Mouse (Mus musculus): ENCODE measurements around the gene Cux2. TPM values are rescaled to one million over a fixed set of nuclear protein-coding genes. Genes with fewer than 3 reads are reported as not detected.

The Cux2 gene
- 3.9 and 5.8 TPM in 2 replicates for polyA plus RNA-seq (2015; fragmentation: Nextera tagmentation; extraction: Ambion mirVana)

DNA sequence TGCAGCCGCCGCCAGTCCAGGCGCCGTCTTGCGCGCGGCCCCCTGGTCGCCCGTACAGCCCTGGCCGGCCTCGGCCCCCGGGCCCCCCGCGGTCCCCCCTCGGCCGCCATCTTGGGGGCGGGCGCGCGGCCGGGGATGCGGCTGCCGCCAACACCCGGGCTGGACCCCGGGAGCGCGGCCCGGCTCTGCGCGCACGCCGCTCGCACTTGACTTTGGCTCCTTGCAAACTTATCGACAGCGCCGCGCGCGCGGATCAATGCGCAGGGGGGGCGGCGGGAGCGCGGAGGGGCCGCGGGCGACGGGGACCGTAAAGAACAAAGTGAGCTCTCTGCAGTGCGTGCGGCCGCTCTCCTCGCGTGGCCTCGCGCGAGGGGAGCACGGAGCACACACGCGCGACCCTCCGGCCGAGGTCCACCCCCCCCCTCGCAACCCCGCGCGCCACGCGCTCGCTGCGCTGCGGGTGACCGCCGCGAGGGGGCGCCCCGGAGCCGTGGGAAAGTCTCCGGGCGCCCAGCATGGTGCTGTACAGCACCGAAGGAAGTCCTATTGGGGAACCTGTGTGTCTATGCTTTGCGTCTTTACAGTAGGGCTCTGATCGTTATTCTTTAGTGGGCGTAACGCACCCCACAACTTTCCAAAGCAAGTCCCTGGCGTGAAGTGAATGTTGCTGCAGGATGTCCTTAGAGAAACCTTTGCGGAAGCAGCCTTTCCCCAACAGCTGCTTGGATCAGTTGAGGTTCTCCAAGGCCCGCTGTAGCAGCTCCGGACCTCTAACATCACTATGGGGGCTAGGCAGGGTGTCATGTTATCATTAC lies at the start of gene Cux2:
TSS of gene Cux2 (minus strand) at position 86 of the 815 bp plus-strand sequence.

DNA sequence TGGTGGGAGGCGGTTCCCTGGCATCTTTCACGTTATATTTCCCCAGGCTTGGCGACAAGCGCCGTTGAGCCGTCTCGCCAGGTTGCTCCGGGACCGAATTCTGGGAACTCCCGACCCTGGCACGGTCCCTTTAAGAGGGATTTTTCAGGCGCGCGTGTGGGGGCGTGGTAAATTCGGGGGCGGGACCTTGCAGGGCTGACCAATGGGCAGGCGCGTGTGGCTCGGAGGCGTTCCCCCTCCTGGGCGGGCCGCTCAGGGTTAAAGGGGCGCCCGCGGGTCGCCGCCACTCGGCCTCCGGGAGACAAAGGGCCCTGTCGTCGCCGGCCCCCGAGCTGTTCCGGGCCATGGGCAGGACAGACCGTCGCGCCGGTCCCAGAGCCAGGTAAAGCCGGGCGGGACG lies 201.2 kb downstream of the Cux2 start, which contains the start of gene Pheta1:
TSS of gene Pheta1 (plus strand) at position 242 of the 400 bp plus-strand sequence.

DNA sequence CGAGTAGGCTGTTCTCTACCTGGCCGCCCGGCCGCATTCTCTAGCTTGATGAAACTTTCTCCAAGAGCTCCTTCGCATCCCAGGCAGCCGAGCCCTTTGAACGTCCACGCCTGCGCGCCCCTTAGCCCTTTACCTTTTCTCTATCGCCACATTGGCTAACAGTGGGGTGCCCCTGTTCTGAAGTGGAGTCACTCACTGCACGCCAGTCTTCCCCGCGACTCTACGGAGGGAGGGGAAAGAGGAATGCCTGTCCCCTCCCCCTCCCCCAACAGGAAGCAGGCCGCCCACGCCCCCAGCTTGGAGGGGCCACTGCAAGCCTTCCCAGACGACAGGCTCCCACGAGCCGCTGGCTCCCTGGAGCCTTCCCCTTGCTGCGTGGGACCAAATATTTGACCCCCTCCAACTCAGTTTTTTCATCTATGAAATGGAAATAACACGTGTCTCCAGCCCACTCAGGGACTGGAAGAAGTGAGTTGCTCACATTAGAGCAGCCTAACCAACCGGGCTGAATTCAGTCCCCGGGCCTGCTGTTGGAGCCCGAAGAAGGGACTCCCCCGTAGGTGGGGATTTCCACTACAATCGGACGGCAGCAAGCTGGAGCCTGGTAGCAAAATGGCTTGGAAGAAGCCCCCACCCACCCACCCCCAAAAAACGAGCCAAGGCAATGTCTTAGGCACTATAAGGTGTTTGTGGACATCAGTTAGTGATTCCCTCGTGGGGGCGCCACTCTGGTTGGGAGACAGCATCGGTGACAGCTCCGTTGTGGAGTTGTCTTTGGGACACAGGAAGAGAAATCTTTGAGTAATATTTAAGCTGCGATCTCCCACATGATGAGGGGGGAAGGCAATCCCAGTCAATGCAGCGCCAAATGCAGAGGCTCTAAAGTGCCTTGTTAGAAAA lies 212.2 kb downstream of the Cux2 start, which contains the start of gene Sh2b3:
TSS of gene Sh2b3 (minus strand) at position 206 of the 900 bp plus-strand sequence.

Small RNA genes within 50 kb of the gene (microRNA-seq; reads per million reads assigned to microRNA genes)
- gene Mir7031 (ENCODE audit: borderline replicate concordance, insufficient number of aligned reads), result not detected

Other genes with a start within 250 kb of the Cux2 start
- gene Sh2b3, start 212.5 kb downstream of the Cux2 start, polyA plus RNA-seq (2015; fragmentation: Nextera tagmentation; extraction: Ambion mirVana), result 13.1 and 20.9 TPM in 2 replicates
- 17.5 and 19.0 TPM in 2 replicates for gene Pheta1, start 201.1 kb downstream of the Cux2 start, polyA plus RNA-seq (2015; fragmentation: Nextera tagmentation; extraction: Ambion mirVana)
- gene Myl2, start 50.8 kb upstream of the Cux2 start, polyA plus RNA-seq (2015; fragmentation: Nextera tagmentation; extraction: Ambion mirVana), result 2.6 and 5.5 TPM in 2 replicates
- gene Ccdc63, start 90.7 kb upstream of the Cux2 start, polyA plus RNA-seq (2015; fragmentation: Nextera tagmentation; extraction: Ambion mirVana), result 0.22 TPM in 1 of 2 replicates, not detected in the other
- gene Ppp1cc, start 108.2 kb upstream of the Cux2 start, polyA plus RNA-seq (2015; fragmentation: Nextera tagmentation; extraction: Ambion mirVana), result 160 and 183 TPM in 2 replicates
- 5.2 and 6.4 TPM in 2 replicates for gene Hvcn1, start 156.7 kb upstream of the Cux2 start, polyA plus RNA-seq (2015; fragmentation: Nextera tagmentation; extraction: Ambion mirVana)
- gene Tctn1, start 214.4 kb upstream of the Cux2 start, polyA plus RNA-seq (2015; fragmentation: Nextera tagmentation; extraction: Ambion mirVana), result 4.9 and 8.2 TPM in 2 replicates
- 9.0 and 16.0 TPM in 2 replicates for gene Pptc7, start 234.3 kb upstream of the Cux2 start, polyA plus RNA-seq (2015; fragmentation: Nextera tagmentation; extraction: Ambion mirVana)